ENCODE assay signal across 21 mouse cellular contexts in the genomic region with DNA sequence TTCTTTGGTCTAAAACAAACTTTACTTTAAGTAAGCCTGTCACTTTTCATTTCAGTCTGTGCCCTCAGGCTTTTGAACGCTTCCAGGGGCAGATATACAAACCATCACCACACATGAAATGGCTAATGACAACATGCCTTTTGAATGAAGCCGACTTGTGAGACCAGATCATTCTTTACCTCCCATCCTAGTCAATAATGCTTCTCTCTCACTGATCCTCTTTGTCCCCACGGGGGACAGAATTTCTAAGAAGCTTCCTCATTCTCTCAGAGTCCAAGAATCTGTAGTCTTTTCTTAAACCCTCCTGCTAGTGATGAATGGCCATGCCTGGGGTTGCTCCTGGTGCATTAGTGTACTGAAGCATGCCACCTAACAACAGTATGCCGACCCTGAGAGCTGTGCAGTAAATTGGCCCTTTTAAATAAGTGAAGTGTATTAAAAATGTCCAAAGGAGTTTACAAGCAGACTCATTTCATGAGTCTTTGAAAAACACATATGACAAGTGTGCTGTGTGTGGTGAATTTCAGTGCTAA.
A peak's percentile ranks its signal among the peaks of the same experiment; 100 is the strongest.
DNase-seq lines count a peak whose midpoint lies in the region; ATAC-seq and TF ChIP-seq lines count a peak whose summit lies in the region.
"Had no signal": no experiment of that assay in that cellular context is flagged by ENCODE, and none has a peak within 500 bp of the region (broad histone marks: within the 10 kb centered on the region; RNA-seq: fewer than 3 reads in every experiment).

No protein-coding gene starts in this region.

- H3K4me2 ChIP-seq in forebrain, embryonic 13.5 days = no peak overlapping the region
- no peak overlapping the region for H3K4me2 ChIP-seq in forebrain, postnatal 0 days (ENCODE audit: low read depth)
- no peak overlapping the region for H3K4me2 ChIP-seq in midbrain, embryonic 11.5 days
- no peak overlapping the region for H3K4me2 ChIP-seq in midbrain, postnatal 0 days (ENCODE audit: low read depth, low read length, poor library complexity, severe bottlenecking)
- no peak overlapping the region for H3K4me2 ChIP-seq in midbrain, embryonic 14.5 days (ENCODE audit: low read length)
- H3K4me2 ChIP-seq: heart, embryonic 12.5 days had no signal

- H3K9ac ChIP-seq in forebrain, embryonic 13.5 days = no peak overlapping the region
- H3K9ac ChIP-seq in forebrain, postnatal 0 days = no peak overlapping the region
- H3K9ac ChIP-seq in midbrain, embryonic 11.5 days (ENCODE audit: low read length) = no peak overlapping the region
- no peak overlapping the region for H3K9ac ChIP-seq in midbrain, postnatal 0 days (replicated peaks; ENCODE audit: low read length, poor library complexity, severe bottlenecking)
- no peak overlapping the region for H3K9ac ChIP-seq in midbrain, embryonic 14.5 days (replicated peaks; ENCODE audit: low read length)
- H3K9ac ChIP-seq: heart, embryonic 12.5 days; liver, embryonic 14.5 days had no signal

- H3K9me3 ChIP-seq in forebrain, embryonic 13.5 days (replicated peaks) = no peaks in the 10 kb centered on the region
- no peaks in the 10 kb centered on the region for H3K9me3 ChIP-seq in forebrain, postnatal 0 days (ENCODE audit: low read length)
- H3K9me3 ChIP-seq in midbrain, embryonic 11.5 days (ENCODE audit: control insufficient read depth, low read length) = no peaks in the 10 kb centered on the region
- H3K9me3 ChIP-seq in midbrain, postnatal 0 days (ENCODE audit: low read length) = no peaks in the 10 kb centered on the region
- no peaks in the 10 kb centered on the region for H3K9me3 ChIP-seq in midbrain, embryonic 14.5 days (ENCODE audit: control insufficient read depth, low read length)
- H3K9me3 ChIP-seq: heart, embryonic 12.5 days had no signal

- TF ChIP-seq CTCF in forebrain, postnatal 0 days (IDR thresholded peaks at IDR 0.05; ENCODE audit: low read depth) = no peak
- no peak for TF ChIP-seq CTCF in midbrain, postnatal 0 days (IDR thresholded peaks at IDR 0.05)

- peak; percentile 67; the same call in 1 of the 2 replicates for ATAC-seq in forebrain, embryonic 13.5 days
- no peak for ATAC-seq in forebrain, postnatal 0 days
- peak; percentile 70 for ATAC-seq in midbrain, embryonic 11.5 days (ENCODE audit: low FRiP score)
- ATAC-seq in midbrain, postnatal 0 days (ENCODE audit: low FRiP score) = no peak
- ATAC-seq in midbrain, embryonic 14.5 days (ENCODE audit: low FRiP score, low TSS enrichment) = no peak
- ATAC-seq in megakaryocyte progenitor cell, adult 5-6 weeks (replicated peaks; ENCODE audit: poor library complexity) = no peak
- ATAC-seq: hindbrain, postnatal 0 days; intestine, postnatal 0 days had no signal

- no peak overlapping the region for H3K4me3 ChIP-seq in forebrain, embryonic 13.5 days
- no peak overlapping the region for H3K4me3 ChIP-seq in forebrain, postnatal 0 days (ENCODE audit: low read depth, low read length)
- H3K4me3 ChIP-seq in midbrain, embryonic 11.5 days (ENCODE audit: low read depth, low read length) = no peak overlapping the region
- no peak overlapping the region for H3K4me3 ChIP-seq in midbrain, postnatal 0 days (ENCODE audit: low read depth, low read length)
- no peak overlapping the region for H3K4me3 ChIP-seq in midbrain, embryonic 14.5 days (replicated peaks; ENCODE audit: low read depth, low read length)
- H3K4me3 ChIP-seq: heart, embryonic 12.5 days; layer of hippocampus, adult 2 months had no signal

- H3K27ac ChIP-seq in forebrain, embryonic 13.5 days = no peak overlapping the region
- H3K27ac ChIP-seq in forebrain, postnatal 0 days (ENCODE audit: low read depth, low read length) = no peak overlapping the region
- no peak overlapping the region for H3K27ac ChIP-seq in midbrain, embryonic 11.5 days (ENCODE audit: low read depth, low read length)
- H3K27ac ChIP-seq in midbrain, postnatal 0 days (ENCODE audit: low read depth, low read length) = no peak overlapping the region
- no peak overlapping the region for H3K27ac ChIP-seq in midbrain, embryonic 14.5 days (replicated peaks; ENCODE audit: low read depth, low read length)
- H3K27ac ChIP-seq: hindbrain, postnatal 0 days; layer of hippocampus, adult 2 months; liver, embryonic 14.5 days; macrophage had no signal

- intact Hi-C loops in left cerebral cortex, postnatal 4 days (cut with DNase I) = no loop called here

- no peak for DNase-seq in forebrain, postnatal 0 days
- no peak for DNase-seq in midbrain, embryonic 11.5 days (ENCODE audit: low spot score, missing footprints)
- DNase-seq in midbrain, postnatal 0 days (ENCODE audit: low spot score) = no peak
- peak; percentile 43 for DNase-seq in embryo, embryonic 10 days (ENCODE audit: low spot score)
- DNase-seq in midbrain, embryonic 14.5 days = peak; percentile 18
- DNase-seq in left cerebral cortex, postnatal 4 days = no peak
- DNase-seq: cerebellum, adult 2 months; heart, adult 11 months; heart, postnatal 14 days; kidney, postnatal 10 days; layer of hippocampus, postnatal 36 days; thymus, postnatal 25 days had no signal

- H3K36me3 ChIP-seq in forebrain, embryonic 13.5 days (ENCODE audit: poor library complexity, severe bottlenecking) = no peaks in the 10 kb centered on the region
- H3K36me3 ChIP-seq in forebrain, postnatal 0 days (ENCODE audit: insufficient read depth) = no peaks in the 10 kb centered on the region
- no peaks in the 10 kb centered on the region for H3K36me3 ChIP-seq in midbrain, embryonic 11.5 days (ENCODE audit: control insufficient read depth, insufficient read depth, low read length)
- H3K36me3 ChIP-seq in midbrain, postnatal 0 days (ENCODE audit: insufficient read depth, low read length) = no peaks in the 10 kb centered on the region
- H3K36me3 ChIP-seq in midbrain, embryonic 14.5 days (ENCODE audit: control insufficient read depth, insufficient read depth, low read length) = no peaks in the 10 kb centered on the region
- H3K36me3 ChIP-seq: heart, embryonic 12.5 days had no signal

- 3% methylated on average over 4 of the region's 4 CpGs for WGBS in forebrain, embryonic 13.5 days
- WGBS in forebrain, postnatal 0 days = 5% methylated on average over 4 of the region's 4 CpGs
- 5% methylated on average over 4 of the region's 4 CpGs for WGBS in midbrain, embryonic 11.5 days
- WGBS in midbrain, postnatal 0 days = 8% methylated on average over 4 of the region's 4 CpGs
- WGBS in midbrain, embryonic 14.5 days = 3% methylated on average over 4 of the region's 4 CpGs

- peaks cover 13% of the 10 kb centered on the region for H3K4me1 ChIP-seq in forebrain, embryonic 13.5 days
- no peaks in the 10 kb centered on the region for H3K4me1 ChIP-seq in forebrain, postnatal 0 days (ENCODE audit: insufficient read depth)
- peaks cover 4% of the 10 kb centered on the region; the same call in 1 of the 2 replicates for H3K4me1 ChIP-seq in midbrain, embryonic 11.5 days (ENCODE audit: control insufficient read depth, insufficient read depth, low read length)
- no peaks in the 10 kb centered on the region for H3K4me1 ChIP-seq in midbrain, postnatal 0 days (ENCODE audit: insufficient read depth, low read length)
- H3K4me1 ChIP-seq in midbrain, embryonic 14.5 days (ENCODE audit: control insufficient read depth, insufficient read depth, low read length) = 0 out of 2 replicates have a peak, but pooled peaks cover 4% of the 10 kb centered on the region
- H3K4me1 ChIP-seq: heart, embryonic 12.5 days had no signal

- H3K27me3 ChIP-seq in forebrain, embryonic 13.5 days = no peaks in the 10 kb centered on the region
- no peaks in the 10 kb centered on the region for H3K27me3 ChIP-seq in forebrain, postnatal 0 days (ENCODE audit: insufficient read depth, low read length)
- H3K27me3 ChIP-seq in midbrain, embryonic 11.5 days (ENCODE audit: control insufficient read depth, insufficient read depth, low read length) = no peaks in the 10 kb centered on the region
- no peaks in the 10 kb centered on the region for H3K27me3 ChIP-seq in midbrain, postnatal 0 days (ENCODE audit: insufficient read depth, low read length)
- no peaks in the 10 kb centered on the region for H3K27me3 ChIP-seq in midbrain, embryonic 14.5 days (ENCODE audit: control insufficient read depth, insufficient read depth, low read length)
- H3K27me3 ChIP-seq: CH12.LX; heart, embryonic 12.5 days had no signal

Comparison
In these comparisons a context has a peak if more than half of its experiments do, and no peak if none do; other contexts are left out.
1. ATAC-seq: peak in forebrain, embryonic 13.5 days (single experiment) and midbrain, embryonic 11.5 days (single experiment); none in forebrain, postnatal 0 days (single experiment), midbrain, postnatal 0 days (single experiment), midbrain, embryonic 14.5 days (single experiment) and megakaryocyte progenitor cell, adult 5-6 weeks (single experiment).
2. DNase-seq: peak in embryo, embryonic 10 days (single experiment) and midbrain, embryonic 14.5 days (single experiment); none in forebrain, postnatal 0 days (single experiment), midbrain, embryonic 11.5 days (single experiment), midbrain, postnatal 0 days (single experiment) and left cerebral cortex, postnatal 4 days (single experiment).